Mouse (Mus musculus): Measurements from ENCODE around the gene Olfr50. TPM values are rescaled to one million over a fixed set of nuclear protein-coding genes. Genes with fewer than 3 reads are reported as not detected.

Gene Olfr50
- polyA plus RNA-seq (2012; rRNA removed) (not detected in 2 replicates), polyA plus RNA-seq (2014; fragmentation: Nextera tagmentation; extraction: Ambion mirVana) (not detected in 2 replicates)

- 47% methylated on average over 2 of the region's 2 CpGs for WGBS (ENCODE audit: insufficient replicate concordance)
- TF ChIP-seq CTCF (IDR thresholded peaks at IDR 0.05; ENCODE audit: low read depth): no peak
- TF ChIP-seq EP300 (IDR thresholded peaks at IDR 0.05; ENCODE audit: low read depth): no peak
Observed at GRCm38 (mm10) chr2:36790238-36790637, at the start of gene Olfr50. Gene Olfr50 (plus strand): TSS chr2:36790538.

DNA sequence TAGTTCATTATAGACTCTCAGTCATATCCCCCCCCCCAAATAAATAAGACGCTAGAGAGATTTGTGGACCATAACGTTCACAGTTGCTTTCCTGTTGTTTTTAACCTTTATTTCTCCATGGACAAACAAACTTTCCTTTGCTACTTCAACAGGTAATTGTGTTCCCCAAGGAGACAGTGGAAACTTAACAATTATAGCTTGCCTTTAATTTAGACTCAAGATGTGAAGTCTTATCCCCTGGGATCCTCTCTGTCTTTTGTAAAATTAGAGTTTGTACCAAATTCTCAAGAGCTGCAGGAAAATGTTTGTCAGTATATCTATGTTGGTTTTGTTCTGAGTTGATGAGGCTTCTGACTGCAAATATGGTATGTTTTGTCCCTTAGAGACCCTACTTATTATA, 6.4 kb upstream of the Olfr50 start, which contains the start of gene Olfr348:
TSS of gene Olfr348 (plus strand) at position 301 of the 400 bp plus-strand sequence.
- ATAC-seq (ENCODE audit: insufficient read depth): no peak
- 48% methylated on average over 2 of the region's 2 CpGs for WGBS (ENCODE audit: insufficient replicate concordance)

More at GRCm38 (mm10) chr2:36790238-36790637, at the start of gene Olfr50:
- no peak within 1 kb of the TSS for H3K4me3 ChIP-seq (ENCODE audit: insufficient read depth in 1 of 2, low read depth in 2 of 2, low read length in 2 of 2)
- no peaks in the 10 kb centered on the region for H3K36me3 ChIP-seq (replicated peaks; ENCODE audit: control insufficient read depth, insufficient read depth, low read depth)
- DNase-seq (ENCODE audit: low read depth in 3 of 3, low spot score in 3 of 3) (no peak), ATAC-seq (ENCODE audit: insufficient read depth) (no peak)
- no peaks in the 10 kb centered on the region for H3K9me3 ChIP-seq (ENCODE audit: control insufficient read depth, low read length)
- no peaks in the 10 kb centered on the region for H3K4me1 ChIP-seq (replicated peaks; ENCODE audit: control insufficient read depth in 2 of 2, insufficient read depth in 2 of 2, low read length in 1 of 2)
- H3K9ac ChIP-seq (replicated peaks): no peak within 1 kb of the TSS
- no peak within 1 kb of the TSS for H3K27ac ChIP-seq
- no peaks in the 10 kb centered on the region for H3K27me3 ChIP-seq (ENCODE audit: control insufficient read depth, insufficient read depth, low read length)
- no peak within 1 kb of the TSS for H3K4me2 ChIP-seq (ENCODE audit: low read depth)

GRCm38 (mm10) chr2:36816932-36817331, 26.6 kb downstream of the Olfr50 start, which contains the start of gene Olfr3:
Gene Olfr3 (minus strand): TSS chr2:36817032.
- no peak within 1 kb of the TSS for H3K4me2 ChIP-seq (ENCODE audit: low read depth)
- no peaks in the 10 kb centered on the region for H3K36me3 ChIP-seq (replicated peaks; ENCODE audit: control insufficient read depth, insufficient read depth, low read depth)
- ATAC-seq (ENCODE audit: insufficient read depth) (no peak), DNase-seq (ENCODE audit: low read depth in 3 of 3, low spot score in 3 of 3) (no peak)
- no peak within 1 kb of the TSS for H3K4me3 ChIP-seq (ENCODE audit: insufficient read depth in 1 of 2, low read depth in 2 of 2, low read length in 2 of 2)
- WGBS (ENCODE audit: insufficient replicate concordance): 36% methylated on average over 1 of the region's 1 CpGs
- no peak within 1 kb of the TSS for H3K9ac ChIP-seq (replicated peaks)
- no peaks in the 10 kb centered on the region for H3K27me3 ChIP-seq (ENCODE audit: control insufficient read depth, insufficient read depth, low read length)
- TF ChIP-seq CTCF (IDR thresholded peaks at IDR 0.05; ENCODE audit: low read depth) (no peak), EP300 (IDR thresholded peaks at IDR 0.05; ENCODE audit: low read depth) (no peak)
- H3K9me3 ChIP-seq (ENCODE audit: control insufficient read depth, low read length): no peaks in the 10 kb centered on the region
- H3K27ac ChIP-seq: no peak within 1 kb of the TSS
- no peaks in the 10 kb centered on the region for H3K4me1 ChIP-seq (replicated peaks; ENCODE audit: control insufficient read depth in 2 of 2, insufficient read depth in 2 of 2, low read length in 1 of 2)

More for the DNA sequence above, 6.4 kb upstream of the Olfr50 start, which contains the start of gene Olfr348:
- H3K4me1 ChIP-seq (replicated peaks; ENCODE audit: control insufficient read depth in 2 of 2, insufficient read depth in 2 of 2, low read length in 1 of 2): no peaks in the 10 kb centered on the region
- TF ChIP-seq CTCF (IDR thresholded peaks at IDR 0.05; ENCODE audit: low read depth) (no peak), EP300 (IDR thresholded peaks at IDR 0.05; ENCODE audit: low read depth) (no peak)
- H3K9ac ChIP-seq (replicated peaks): no peak within 1 kb of the TSS
- no peaks in the 10 kb centered on the region for H3K9me3 ChIP-seq (ENCODE audit: control insufficient read depth, low read length)
- no peaks in the 10 kb centered on the region for H3K27me3 ChIP-seq (ENCODE audit: control insufficient read depth, insufficient read depth, low read length)
- H3K27ac ChIP-seq: no peak within 1 kb of the TSS
- H3K36me3 ChIP-seq (replicated peaks; ENCODE audit: control insufficient read depth, insufficient read depth, low read depth): no peaks in the 10 kb centered on the region
- DNase-seq (ENCODE audit: low read depth in 3 of 3, low spot score in 3 of 3): no peak
- no peak within 1 kb of the TSS for H3K4me2 ChIP-seq (ENCODE audit: low read depth)
- no peak within 1 kb of the TSS for H3K4me3 ChIP-seq (ENCODE audit: insufficient read depth in 1 of 2, low read depth in 2 of 2, low read length in 2 of 2)

DNA sequence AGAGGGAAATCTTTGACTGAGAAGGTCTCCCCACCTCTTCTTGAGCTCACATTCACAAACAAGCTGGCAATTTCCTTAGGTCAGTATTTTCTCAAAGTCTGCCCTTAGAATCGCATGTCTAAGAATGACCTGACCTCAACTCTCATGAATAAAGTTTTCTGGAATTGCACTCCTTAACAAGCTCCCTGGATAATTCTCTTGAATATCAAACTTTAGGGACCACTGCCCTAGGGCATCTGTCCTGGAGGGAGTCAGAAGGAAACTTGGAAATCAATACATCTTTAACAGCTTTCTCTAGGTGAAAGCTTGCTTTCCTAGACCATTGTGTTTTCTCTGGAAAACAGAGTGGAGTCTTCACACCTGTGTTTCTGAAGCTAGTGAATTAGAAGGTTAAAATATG, 55.7 kb downstream of the Olfr50 start, which contains the start of gene Olfr350:
TSS of gene Olfr350 (plus strand) at position 301 of the 400 bp plus-strand sequence.
- Histone ChIP-seq H3K4me2 (ENCODE audit: low read depth) (no peak within 1 kb of the TSS), H3K9ac (replicated peaks) (no peak within 1 kb of the TSS), H3K27ac (no peak within 1 kb of the TSS), H3K4me3 (ENCODE audit: insufficient read depth in 1 of 2, low read depth in 2 of 2, low read length in 2 of 2) (no peak within 1 kb of the TSS), H3K36me3 (replicated peaks; ENCODE audit: control insufficient read depth, insufficient read depth, low read depth) (no peaks in the 10 kb centered on the region), H3K9me3 (ENCODE audit: control insufficient read depth, low read length) (no peaks in the 10 kb centered on the region), H3K27me3 (ENCODE audit: control insufficient read depth, insufficient read depth, low read length) (no peaks in the 10 kb centered on the region), H3K4me1 (replicated peaks; ENCODE audit: control insufficient read depth in 2 of 2, insufficient read depth in 2 of 2, low read length in 1 of 2) (no peaks in the 10 kb centered on the region)
- ATAC-seq (ENCODE audit: insufficient read depth) (no peak), DNase-seq (ENCODE audit: low read depth in 3 of 3, low spot score in 3 of 3) (no peak)
- TF ChIP-seq CTCF (IDR thresholded peaks at IDR 0.05; ENCODE audit: low read depth): no peak
- TF ChIP-seq EP300 (IDR thresholded peaks at IDR 0.05; ENCODE audit: low read depth): no peak
- 55% methylated on average over 1 of the region's 1 CpGs for WGBS (ENCODE audit: insufficient replicate concordance)

Other genes with a start within 250 kb of the Olfr50 start
- not detected in 2 replicates for gene Olfr344, start 223.9 kb upstream of the Olfr50 start, polyA plus RNA-seq (2012; rRNA removed)
- not detected in 2 replicates for gene Olfr344, start 223.9 kb upstream of the Olfr50 start, polyA plus RNA-seq (2014; fragmentation: Nextera tagmentation; extraction: Ambion mirVana)
- not detected in 2 replicates for gene Olfr345, start 150.5 kb upstream of the Olfr50 start, polyA plus RNA-seq (2012; rRNA removed)
- not detected in 2 replicates for gene Olfr345, start 150.5 kb upstream of the Olfr50 start, polyA plus RNA-seq (2014; fragmentation: Nextera tagmentation; extraction: Ambion mirVana)
- not detected in 2 replicates for gene Olfr346, start 104.8 kb upstream of the Olfr50 start, polyA plus RNA-seq (2012; rRNA removed)
- gene Olfr346, start 104.8 kb upstream of the Olfr50 start, polyA plus RNA-seq (2014; fragmentation: Nextera tagmentation; extraction: Ambion mirVana): not detected in 2 replicates
- not detected in 2 replicates for gene Olfr347, start 58.6 kb upstream of the Olfr50 start, polyA plus RNA-seq (2012; rRNA removed)
- gene Olfr347, start 58.6 kb upstream of the Olfr50 start, polyA plus RNA-seq (2014; fragmentation: Nextera tagmentation; extraction: Ambion mirVana): not detected in 2 replicates
- not detected in 2 replicates for gene Olfr348, start 6.3 kb upstream of the Olfr50 start, polyA plus RNA-seq (2012; rRNA removed)
- not detected in 2 replicates for gene Olfr348, start 6.3 kb upstream of the Olfr50 start, polyA plus RNA-seq (2014; fragmentation: Nextera tagmentation; extraction: Ambion mirVana)
- not detected in 2 replicates for gene Olfr3, start 26.5 kb downstream of the Olfr50 start, polyA plus RNA-seq (2012; rRNA removed)
- gene Olfr3, start 26.5 kb downstream of the Olfr50 start, polyA plus RNA-seq (2014; fragmentation: Nextera tagmentation; extraction: Ambion mirVana): not detected in 2 replicates
- gene Olfr350, start 55.8 kb downstream of the Olfr50 start, polyA plus RNA-seq (2012; rRNA removed): not detected in 2 replicates
- gene Olfr350, start 55.8 kb downstream of the Olfr50 start, polyA plus RNA-seq (2014; fragmentation: Nextera tagmentation; extraction: Ambion mirVana): not detected in 2 replicates
- not detected in 2 replicates for gene Olfr351, start 72.1 kb downstream of the Olfr50 start, polyA plus RNA-seq (2012; rRNA removed)
- not detected in 2 replicates for gene Olfr351, start 72.1 kb downstream of the Olfr50 start, polyA plus RNA-seq (2014; fragmentation: Nextera tagmentation; extraction: Ambion mirVana)
- gene Olfr352, start 77.9 kb downstream of the Olfr50 start, polyA plus RNA-seq (2012; rRNA removed): not detected in 2 replicates
- gene Olfr352, start 77.9 kb downstream of the Olfr50 start, polyA plus RNA-seq (2014; fragmentation: Nextera tagmentation; extraction: Ambion mirVana): not detected in 2 replicates
- not detected in 2 replicates for gene Olfr353, start 102.4 kb downstream of the Olfr50 start, polyA plus RNA-seq (2012; rRNA removed)
- not detected in 2 replicates for gene Olfr353, start 102.4 kb downstream of the Olfr50 start, polyA plus RNA-seq (2014; fragmentation: Nextera tagmentation; extraction: Ambion mirVana)
- gene Olfr354, start 115.1 kb downstream of the Olfr50 start, polyA plus RNA-seq (2012; rRNA removed): not detected in 2 replicates
- not detected in 2 replicates for gene Olfr354, start 115.1 kb downstream of the Olfr50 start, polyA plus RNA-seq (2014; fragmentation: Nextera tagmentation; extraction: Ambion mirVana)
- gene Olfr355, start 138.4 kb downstream of the Olfr50 start, polyA plus RNA-seq (2012; rRNA removed): not detected in 2 replicates
- gene Olfr355, start 138.4 kb downstream of the Olfr50 start, polyA plus RNA-seq (2014; fragmentation: Nextera tagmentation; extraction: Ambion mirVana): not detected in 2 replicates
- gene Olfr356, start 146.6 kb downstream of the Olfr50 start, polyA plus RNA-seq (2012; rRNA removed): not detected in 2 replicates
- not detected in 2 replicates for gene Olfr356, start 146.6 kb downstream of the Olfr50 start, polyA plus RNA-seq (2014; fragmentation: Nextera tagmentation; extraction: Ambion mirVana)
- not detected in 2 replicates for gene Olfr357, start 203.3 kb downstream of the Olfr50 start, polyA plus RNA-seq (2012; rRNA removed)
- gene Olfr357, start 203.3 kb downstream of the Olfr50 start, polyA plus RNA-seq (2014; fragmentation: Nextera tagmentation; extraction: Ambion mirVana): not detected in 2 replicates
- not detected in 2 replicates for gene Olfr358, start 218.8 kb downstream of the Olfr50 start, polyA plus RNA-seq (2012; rRNA removed)
- not detected in 2 replicates for gene Olfr358, start 218.8 kb downstream of the Olfr50 start, polyA plus RNA-seq (2014; fragmentation: Nextera tagmentation; extraction: Ambion mirVana)

All from liver, embryonic 14.5 days (tissue).